Mouse (Mus musculus): ENCODE measurements around the gene Fgfr2. TPM values are rescaled to one million over a fixed set of nuclear protein-coding genes. Genes with fewer than 3 reads are reported as not detected.

Fgfr2 gene
- polyA plus RNA-seq, 1 experiment from 2014 or later = 104 TPM

DNA sequence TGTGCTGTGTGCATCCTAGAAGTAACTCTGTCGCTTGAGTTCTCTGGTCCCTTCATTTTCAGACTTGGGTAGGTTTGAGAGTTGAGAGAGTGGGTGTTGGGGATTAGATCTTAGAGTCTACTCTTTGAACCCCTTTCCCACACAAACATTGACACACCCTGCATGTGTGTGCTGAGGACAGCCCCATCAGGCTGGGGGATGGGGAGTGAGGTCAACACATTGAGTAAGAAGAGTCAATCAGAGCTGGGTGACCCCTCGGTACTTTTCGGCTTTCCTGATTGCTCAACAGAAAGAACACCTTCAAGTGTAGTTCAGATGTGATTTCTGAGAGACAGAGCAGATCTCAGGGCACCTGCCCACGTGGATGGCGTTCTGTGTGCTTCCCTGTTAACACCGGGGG is 2406.2 kb downstream of the Fgfr2 start:
- no peak overlapping the region for H3K27ac ChIP-seq
- no peak overlapping the region for H3K4me2 ChIP-seq
- no peaks in the 10 kb centered on the region for H3K36me3 ChIP-seq
- H3K4me1 ChIP-seq = peaks cover 9% of the 10 kb centered on the region
- H3K27me3 ChIP-seq (replicated peaks) = no peaks in the 10 kb centered on the region
- no peak overlapping the region for H3K9ac ChIP-seq
- H3K4me3 ChIP-seq (replicated peaks) = no peak overlapping the region
- no peaks in the 10 kb centered on the region for H3K9me3 ChIP-seq
- no peak for ATAC-seq (ENCODE audit: insufficient read depth, low FRiP score, low read depth)
- WGBS = 96% methylated on average over 6 of the region's 6 CpGs

DNA sequence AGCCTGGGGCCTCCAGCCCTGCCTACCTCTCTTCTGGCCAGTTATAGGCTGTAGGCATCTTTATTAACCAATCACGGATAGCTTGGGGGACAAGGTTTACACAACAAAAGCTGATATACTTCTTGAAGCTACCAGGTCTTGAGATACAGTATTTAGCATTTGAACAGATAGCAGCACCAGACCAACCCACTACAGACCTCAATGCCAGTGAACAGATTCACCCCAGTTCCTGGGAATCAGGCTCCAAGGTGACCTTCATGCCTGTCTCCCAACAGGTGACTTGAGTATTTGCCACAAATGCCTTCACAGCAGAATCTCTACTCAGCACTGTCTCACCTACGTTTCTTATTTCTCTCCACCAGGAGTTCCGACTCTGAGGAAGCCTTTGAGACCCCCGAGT is 2406.8 kb downstream of the Fgfr2 start:
- WGBS = 86% methylated on average over 4 of the region's 4 CpGs
- H3K4me1 ChIP-seq = peaks cover 9% of the 10 kb centered on the region
- H3K36me3 ChIP-seq = no peaks in the 10 kb centered on the region
- no peaks in the 10 kb centered on the region for H3K9me3 ChIP-seq
- no peak overlapping the region for H3K9ac ChIP-seq
- no peak overlapping the region for H3K4me2 ChIP-seq
- no peaks in the 10 kb centered on the region for H3K27me3 ChIP-seq (replicated peaks)
- no peak overlapping the region for H3K27ac ChIP-seq
- no peak overlapping the region for H3K4me3 ChIP-seq (replicated peaks)
- ATAC-seq (ENCODE audit: insufficient read depth, low FRiP score, low read depth) = no peak

DNA sequence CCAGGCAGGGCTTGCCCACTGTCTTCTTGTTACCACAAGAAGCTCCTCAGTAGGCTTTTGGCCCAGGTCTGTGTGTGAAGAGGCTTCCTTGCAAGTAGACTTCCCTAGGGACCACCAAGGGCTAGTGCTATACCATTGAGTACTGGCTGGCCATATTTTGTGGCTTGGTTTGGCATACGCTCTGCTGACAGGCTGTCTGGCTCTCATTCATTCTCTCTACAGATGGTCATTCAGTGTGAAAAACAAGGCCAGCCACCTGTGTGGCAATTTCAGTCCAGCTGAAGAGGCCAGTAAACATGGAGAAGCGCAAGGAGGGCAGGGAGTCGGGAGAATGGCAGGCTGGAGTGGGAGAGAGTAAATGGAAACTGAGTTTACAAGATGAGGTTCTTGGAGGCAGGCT is 2407.7 kb downstream of the Fgfr2 start:
- H3K4me1 ChIP-seq = 0 out of 2 replicates have a peak, but pooled peaks cover 3% of the 10 kb centered on the region
- no peak overlapping the region for H3K4me2 ChIP-seq
- no peaks in the 10 kb centered on the region for H3K9me3 ChIP-seq
- H3K4me3 ChIP-seq (replicated peaks) = no peak overlapping the region
- 89% methylated on average over 3 of the region's 3 CpGs for WGBS
- H3K9ac ChIP-seq = no peak overlapping the region
- no peak for ATAC-seq (ENCODE audit: insufficient read depth, low FRiP score, low read depth)
- H3K27me3 ChIP-seq (replicated peaks) = no peaks in the 10 kb centered on the region
- H3K27ac ChIP-seq = no peak overlapping the region
- no peaks in the 10 kb centered on the region for H3K36me3 ChIP-seq

DNA sequence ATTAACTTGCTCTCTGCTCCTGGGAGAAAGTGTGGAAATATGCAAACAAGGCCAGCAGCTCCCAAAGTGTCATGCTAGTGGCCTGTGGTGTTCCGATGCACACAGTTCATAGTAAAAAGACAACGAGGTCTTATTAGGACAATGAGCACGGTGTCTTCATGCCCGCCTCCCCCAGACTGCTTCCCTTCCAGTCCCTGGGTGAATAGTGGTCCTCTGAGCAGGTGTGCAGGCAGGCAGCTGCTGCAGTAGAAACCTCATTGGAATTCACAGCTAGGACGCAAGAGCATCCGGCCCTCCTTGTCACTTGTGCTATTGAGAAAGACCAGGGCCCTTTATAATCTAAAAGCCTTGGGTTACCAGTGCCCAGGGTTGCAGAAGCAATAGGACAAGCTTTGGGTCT is 2409.8 kb downstream of the Fgfr2 start:
- Histone ChIP-seq H3K27ac (no peak overlapping the region), H3K4me3 (replicated peaks) (no peak overlapping the region), H3K27me3 (replicated peaks) (no peaks in the 10 kb centered on the region), H3K4me1 (peaks cover 16% of the 10 kb centered on the region; the same call in 1 of the 2 replicates), H3K36me3 (no peaks in the 10 kb centered on the region), H3K4me2 (no peak overlapping the region), H3K9me3 (no peaks in the 10 kb centered on the region), H3K9ac (no peak overlapping the region)
- 78% methylated on average over 6 of the region's 6 CpGs for WGBS
- no peak for ATAC-seq (ENCODE audit: insufficient read depth, low FRiP score, low read depth)

DNA sequence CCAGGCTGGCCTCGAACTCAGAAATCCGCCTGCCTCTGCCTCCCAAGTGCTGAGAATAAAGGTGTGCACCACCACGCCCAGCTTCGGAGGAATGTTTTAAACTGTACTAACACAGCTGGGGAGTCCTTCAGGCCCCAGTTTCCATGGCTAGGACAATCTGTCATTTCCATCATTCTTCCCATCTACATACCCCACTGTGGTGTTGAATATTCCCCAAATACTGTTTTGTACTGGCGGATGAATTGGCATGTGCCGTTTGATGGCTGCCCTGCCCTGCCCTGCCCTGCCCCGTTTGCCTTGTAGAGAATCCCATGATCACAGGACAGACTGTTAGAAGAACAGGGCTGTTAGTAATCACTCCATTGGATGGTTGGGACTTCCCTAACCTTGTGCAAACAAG is 2411.3 kb downstream of the Fgfr2 start:
- Histone ChIP-seq H3K4me1 (peaks cover 21% of the 10 kb centered on the region; the same call in 1 of the 2 replicates), H3K4me3 (replicated peaks) (no peak overlapping the region), H3K9ac (no peak overlapping the region), H3K36me3 (no peaks in the 10 kb centered on the region), H3K9me3 (no peaks in the 10 kb centered on the region), H3K4me2 (no peak overlapping the region), H3K27ac (no peak overlapping the region), H3K27me3 (replicated peaks) (no peaks in the 10 kb centered on the region)
- ATAC-seq (ENCODE audit: insufficient read depth, low FRiP score, low read depth) = no peak
- 88% methylated on average over 7 of the region's 7 CpGs for WGBS

DNA sequence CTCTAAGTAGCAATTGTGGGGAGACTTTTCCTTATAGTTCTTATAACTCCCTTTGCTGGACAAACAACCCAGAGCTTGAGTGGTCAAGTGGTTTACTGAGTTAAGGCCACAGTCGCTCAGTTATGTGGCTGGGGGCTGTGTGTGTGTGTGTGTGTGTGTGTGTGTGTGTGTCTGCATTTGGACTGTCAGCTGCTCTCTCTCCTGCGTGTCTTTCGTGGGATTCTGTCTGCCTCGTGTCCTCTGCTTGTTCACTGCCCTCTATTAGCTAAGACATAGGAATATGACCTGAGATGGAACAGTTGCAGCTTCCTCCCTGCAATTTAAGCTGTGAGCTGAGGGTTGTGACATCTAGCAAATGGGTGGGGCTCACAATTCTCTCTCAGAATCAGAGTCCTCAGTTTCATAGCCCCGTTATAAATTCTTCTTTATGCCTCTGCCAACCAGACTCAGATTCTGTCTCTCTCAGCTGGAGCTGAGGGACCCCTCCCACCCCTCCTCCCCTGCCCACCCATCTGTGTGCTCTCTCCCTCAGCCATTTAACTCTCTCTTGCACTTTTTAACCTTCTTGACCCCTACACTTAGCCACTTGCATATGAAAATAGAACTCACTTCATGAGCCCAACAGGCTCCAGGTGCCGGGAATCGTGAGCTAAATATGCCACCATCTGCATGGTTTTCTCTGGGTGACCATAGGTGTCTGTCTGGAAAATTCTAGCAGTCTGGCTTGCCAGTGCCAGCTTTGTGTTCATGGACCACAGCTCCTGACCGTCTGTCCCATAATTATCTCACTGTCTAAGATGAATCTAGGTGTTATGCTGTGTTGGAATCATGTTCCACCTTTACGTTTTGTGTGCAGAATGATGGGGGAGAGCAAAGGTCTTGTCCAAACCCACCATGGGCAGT is 2413.5 kb downstream of the Fgfr2 start:
- Histone ChIP-seq H3K9me3 (no peaks in the 10 kb centered on the region), H3K27ac (peak overlapping the region; percentile 17), H3K9ac (no peak overlapping the region), H3K27me3 (replicated peaks) (no peaks in the 10 kb centered on the region), H3K36me3 (no peaks in the 10 kb centered on the region), H3K4me2 (peak overlapping the region; percentile 23), H3K4me3 (replicated peaks) (no peak overlapping the region), H3K4me1 (peaks cover 21% of the 10 kb centered on the region; the same call in 1 of the 2 replicates)
- 48% methylated on average over 9 of the region's 9 CpGs for WGBS
- peak; percentile 11; the same call in 1 of the 2 replicates for ATAC-seq (ENCODE audit: insufficient read depth, low FRiP score, low read depth)

DNA sequence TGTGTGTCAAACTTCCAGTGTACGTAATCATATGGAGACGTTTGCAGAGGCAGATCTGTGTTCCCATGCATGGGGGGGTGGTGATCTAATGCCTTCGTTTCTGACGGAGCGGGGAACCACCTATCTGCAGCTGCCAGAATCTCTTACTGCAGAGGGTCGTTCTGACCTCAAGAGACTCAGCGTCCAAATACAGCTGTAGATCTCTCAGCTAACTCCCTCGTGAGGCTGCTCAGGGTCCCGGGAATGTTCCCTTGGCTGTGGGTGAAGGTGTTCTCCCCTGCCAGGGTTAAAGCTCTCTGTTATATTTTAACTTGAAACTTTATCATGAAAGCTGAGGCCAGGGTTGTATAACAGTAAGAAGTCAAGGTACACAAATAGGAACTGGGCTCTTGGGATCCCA is 2414.2 kb downstream of the Fgfr2 start:
- H3K27me3 ChIP-seq (replicated peaks) = no peaks in the 10 kb centered on the region
- H3K4me1 ChIP-seq = peaks cover 21% of the 10 kb centered on the region; the same call in 1 of the 2 replicates
- 22% methylated on average over 9 of the region's 9 CpGs for WGBS
- H3K4me2 ChIP-seq = peak overlapping the region; percentile 23
- ATAC-seq (ENCODE audit: insufficient read depth, low FRiP score, low read depth) = peak; percentile 67
- no peak overlapping the region for H3K9ac ChIP-seq
- H3K4me3 ChIP-seq (replicated peaks) = no peak overlapping the region
- H3K9me3 ChIP-seq = no peaks in the 10 kb centered on the region
- H3K27ac ChIP-seq = peak overlapping the region; percentile 17
- H3K36me3 ChIP-seq = no peaks in the 10 kb centered on the region

DNA sequence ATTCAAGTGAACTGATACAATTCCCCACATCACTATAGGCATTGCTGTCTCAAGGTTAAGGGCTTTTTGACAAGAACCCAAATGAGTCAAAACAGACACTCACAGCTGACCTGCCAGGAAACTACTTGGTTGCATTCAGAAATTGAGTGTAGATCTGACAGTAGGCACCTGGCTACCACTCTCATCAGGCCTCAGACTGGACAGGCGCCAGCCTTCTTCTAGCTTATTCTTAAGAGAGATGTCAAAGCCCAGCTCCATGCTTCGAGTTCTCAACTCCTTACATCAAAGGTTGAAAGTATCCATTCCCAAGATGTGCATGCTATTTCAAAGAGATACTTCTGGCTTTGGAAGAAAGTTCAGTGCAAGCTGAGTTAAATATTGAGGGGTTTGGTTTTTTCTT is 2417.9 kb downstream of the Fgfr2 start:
- H3K27me3 ChIP-seq (replicated peaks) = no peaks in the 10 kb centered on the region
- no peak overlapping the region for H3K9ac ChIP-seq
- 71% methylated on average over 2 of the region's 2 CpGs for WGBS
- no peak overlapping the region for H3K27ac ChIP-seq
- H3K9me3 ChIP-seq = no peaks in the 10 kb centered on the region
- no peak overlapping the region for H3K4me2 ChIP-seq
- peaks cover 21% of the 10 kb centered on the region; the same call in 1 of the 2 replicates for H3K4me1 ChIP-seq
- H3K36me3 ChIP-seq = 0 out of 2 replicates have a peak, but pooled peaks cover under 1% of the 10 kb centered on the region
- no peak overlapping the region for H3K4me3 ChIP-seq (replicated peaks)
- no peak for ATAC-seq (ENCODE audit: insufficient read depth, low FRiP score, low read depth)

DNA sequence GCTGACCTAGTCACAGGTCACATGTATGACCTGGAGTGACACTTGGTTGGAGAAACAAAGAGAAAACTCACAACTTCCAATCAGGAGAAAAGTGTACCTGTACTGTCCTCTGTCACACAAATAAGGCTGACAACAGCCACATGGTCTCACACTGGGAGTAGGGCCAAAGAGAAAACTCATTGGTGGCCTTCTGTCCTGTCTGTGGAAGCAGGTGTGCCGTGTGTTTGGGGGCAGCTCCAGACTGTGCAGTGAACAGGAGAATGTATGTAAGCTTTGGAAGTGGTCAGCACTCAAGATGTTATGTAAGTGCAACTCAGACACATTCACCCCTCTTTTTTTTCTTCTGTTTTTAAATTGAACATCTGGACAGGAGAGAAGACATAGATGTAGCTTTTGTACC is 2421.8 kb downstream of the Fgfr2 start:
- no peak overlapping the region for H3K27ac ChIP-seq
- no peak overlapping the region for H3K9ac ChIP-seq
- H3K4me3 ChIP-seq (replicated peaks) = no peak overlapping the region
- 0 out of 2 replicates have a peak, but pooled peaks cover 4% of the 10 kb centered on the region for H3K4me1 ChIP-seq
- no peaks in the 10 kb centered on the region for H3K27me3 ChIP-seq (replicated peaks)
- 59% methylated on average over 1 of the region's 1 CpGs for WGBS
- ATAC-seq (ENCODE audit: insufficient read depth, low FRiP score, low read depth) = no peak
- H3K36me3 ChIP-seq = 0 out of 2 replicates have a peak, but pooled peaks cover 4% of the 10 kb centered on the region
- H3K4me2 ChIP-seq = no peak overlapping the region
- no peaks in the 10 kb centered on the region for H3K9me3 ChIP-seq

DNA sequence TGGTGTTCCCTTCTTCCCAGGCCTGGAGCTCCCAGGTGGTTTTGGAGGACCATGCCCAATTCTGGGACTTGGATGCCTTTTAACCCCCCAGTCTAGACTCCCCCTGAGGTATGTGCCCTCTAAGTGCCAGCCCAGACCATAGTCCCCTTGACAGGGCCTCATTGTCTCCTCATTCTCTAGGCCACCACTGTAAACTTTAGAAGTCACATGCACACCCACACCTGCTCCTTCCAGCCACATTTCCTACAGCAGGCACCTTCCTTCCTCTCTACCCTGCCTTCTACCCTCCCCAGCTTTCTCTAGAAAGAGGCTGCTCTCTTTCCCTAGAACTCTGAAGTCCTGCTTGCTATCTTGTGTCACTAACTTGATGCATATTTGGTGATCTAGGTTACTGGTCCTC is 2424.7 kb downstream of the Fgfr2 start:
- ATAC-seq (ENCODE audit: insufficient read depth, low FRiP score, low read depth) = no peak
- Histone ChIP-seq H3K9me3 (no peaks in the 10 kb centered on the region), H3K4me1 (peaks cover 19% of the 10 kb centered on the region; the same call in 1 of the 2 replicates), H3K4me3 (replicated peaks) (no peak overlapping the region), H3K4me2 (no peak overlapping the region), H3K27me3 (replicated peaks) (no peaks in the 10 kb centered on the region), H3K36me3 (0 out of 2 replicates have a peak, but pooled peaks cover 4% of the 10 kb centered on the region), H3K9ac (no peak overlapping the region), H3K27ac (no peak overlapping the region)

DNA sequence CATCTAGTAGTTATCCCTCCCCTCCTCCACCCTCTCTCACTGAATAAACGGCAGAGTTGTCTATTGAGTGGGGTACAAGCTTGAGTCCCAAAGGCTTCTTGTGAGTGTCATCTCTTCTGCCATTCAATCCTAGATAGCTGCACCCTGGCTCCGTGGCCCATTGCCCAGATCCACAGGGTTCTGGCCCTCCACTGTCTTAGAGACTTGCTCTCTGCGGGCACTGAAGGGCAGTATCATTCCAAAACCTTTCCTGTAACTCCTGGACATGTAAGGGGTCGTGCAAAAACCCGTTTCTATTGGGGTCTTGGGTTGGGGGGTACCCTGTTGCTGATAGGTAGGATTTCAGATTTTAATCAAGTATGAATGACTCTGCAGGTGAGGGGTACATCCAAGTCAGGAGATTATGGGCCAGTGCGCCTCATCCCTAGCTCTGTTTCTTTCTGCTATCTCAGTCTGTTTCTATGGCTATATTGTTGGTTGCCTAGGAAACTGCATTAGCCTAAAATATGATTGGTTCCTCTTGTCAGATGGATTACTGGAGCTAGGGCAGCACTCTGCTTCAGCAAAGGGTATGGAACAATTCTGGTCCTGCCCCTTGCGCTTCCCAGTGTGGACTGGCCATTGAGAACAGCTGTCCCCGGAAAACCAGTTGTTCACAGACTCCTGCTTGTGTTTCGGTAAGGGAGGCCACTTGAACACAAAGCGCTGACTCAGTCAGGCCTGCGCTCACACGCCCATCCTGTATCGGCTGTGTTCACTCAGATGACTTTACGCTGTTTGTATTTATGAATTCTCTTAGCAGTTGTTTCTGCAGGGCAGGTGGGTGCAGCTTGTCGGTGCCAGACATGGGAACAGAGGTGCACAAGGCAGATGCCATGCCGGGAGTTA is 2426.6 kb downstream of the Fgfr2 start:
- no peaks in the 10 kb centered on the region for H3K27me3 ChIP-seq (replicated peaks)
- no peak overlapping the region; the same call in 1 of the 2 replicates for H3K27ac ChIP-seq
- 0 out of 2 replicates have a peak, but pooled peaks cover 4% of the 10 kb centered on the region for H3K36me3 ChIP-seq
- H3K4me3 ChIP-seq (replicated peaks) = no peak overlapping the region
- peaks cover 32% of the 10 kb centered on the region for H3K4me1 ChIP-seq
- no peak for ATAC-seq (ENCODE audit: insufficient read depth, low FRiP score, low read depth)
- 71% methylated on average over 16 of the region's 16 CpGs for WGBS
- H3K9ac ChIP-seq = no peak overlapping the region
- H3K9me3 ChIP-seq = no peaks in the 10 kb centered on the region
- H3K4me2 ChIP-seq = no peak overlapping the region
